Mouse (Mus musculus): Measurements from ENCODE around the gene Pitpna. TPM values are rescaled to one million over a fixed set of nuclear protein-coding genes. Genes with fewer than 3 reads are reported as not detected.

Gene Pitpna
- polyA plus RNA-seq, 1 experiment from 2014 or later, result 112 TPM

GRCm38 (mm10) chr11:75631561-75632225 lies 43.8 kb downstream of the Pitpna start:
- DNase-seq (ENCODE audit: low spot score), result peak; percentile 53

GRCm38 (mm10) chr11:75632921-75633320 lies 45.0 kb downstream of the Pitpna start:
- no peak for DNase-seq (ENCODE audit: low spot score)

GRCm38 (mm10) chr11:75634801-75635200 lies 46.9 kb downstream of the Pitpna start:
- DNase-seq (ENCODE audit: low spot score), result no peak

- DNase-seq (ENCODE audit: low spot score), result no peak
These were observed 47.4 kb downstream of the Pitpna start for GRCm38 (mm10) chr11:75635315-75635714.

GRCm38 (mm10) chr11:75643323-75643722 lies 55.4 kb downstream of the Pitpna start:
- DNase-seq (ENCODE audit: low spot score), result no peak

GRCm38 (mm10) chr11:75644684-75645083 lies 56.8 kb downstream of the Pitpna start:
- peak; percentile 71 for DNase-seq (ENCODE audit: low spot score)

GRCm38 (mm10) chr11:75647681-75648211 lies 59.8 kb downstream of the Pitpna start:
- DNase-seq (ENCODE audit: low spot score), result no peak

- DNase-seq (ENCODE audit: low spot score), result no peak
These were observed 61.3 kb downstream of the Pitpna start for GRCm38 (mm10) chr11:75649155-75649561.

- DNase-seq (ENCODE audit: low spot score), result no peak
These were observed 62.4 kb downstream of the Pitpna start, which contains the start of gene Myo1c for GRCm38 (mm10) chr11:75650311-75650710. TSS of gene Myo1c (plus strand) at chr11:75650504.

- DNase-seq (ENCODE audit: low spot score), result no peak
These were observed 63.1 kb downstream of the Pitpna start for GRCm38 (mm10) chr11:75650958-75651425.

GRCm38 (mm10) chr11:75651426-75652221 lies 63.7 kb downstream of the Pitpna start:
- peak; percentile 59 for DNase-seq (ENCODE audit: low spot score)

- DNase-seq (ENCODE audit: low spot score), result peak; percentile 72
These were observed 64.5 kb downstream of the Pitpna start for GRCm38 (mm10) chr11:75652222-75652941.

- no peak for DNase-seq (ENCODE audit: low spot score)
These were observed 65.2 kb downstream of the Pitpna start for GRCm38 (mm10) chr11:75652942-75653684.

- peak; percentile 78 for DNase-seq (ENCODE audit: low spot score)
These were observed 66.0 kb downstream of the Pitpna start for GRCm38 (mm10) chr11:75653781-75654470.

GRCm38 (mm10) chr11:75654471-75655390 lies 66.8 kb downstream of the Pitpna start:
- DNase-seq (ENCODE audit: low spot score), result peak; percentile 69

- DNase-seq (ENCODE audit: low spot score), result peak; percentile 54
These were observed 68.0 kb downstream of the Pitpna start for GRCm38 (mm10) chr11:75655621-75656545.

GRCm38 (mm10) chr11:75656621-75657590 lies 69.0 kb downstream of the Pitpna start:
- DNase-seq (ENCODE audit: low spot score), result no peak
